Mouse (Mus musculus) MEL (cell line): ENCODE measurements around the gene 1810010D01Rik. TPM values are rescaled to one million over a fixed set of nuclear protein-coding genes. Genes with fewer than 3 reads are reported as not detected.

Source experiments
- DNase-seq: peaks from one replicate; pipeline ENCODE4 v3.0.0; 2011; ENCODE audit warnings: low read depth, low spot score
- H3K27ac ChIP-seq: 2 replicates; pipeline ENCODE4 v1.5.1; 2012; ENCODE audit warnings: low read depth, mild to moderate bottlenecking, control low read depth, low read length, moderate library complexity; ENCODE audit not compliant: control insufficient read depth
- H3K27me3 ChIP-seq, 2 experiments: fragments of 150-350 bp in 1 of 2; sonication (generic) in 1 of 2; 2 replicates each; pipeline ENCODE4 v1.6.1; 2012; ENCODE audit warnings: low read length in 2 of 2, mild to moderate bottlenecking in 2 of 2, improper control_type of control experiment in 1 of 2, moderate library complexity in 1 of 2; ENCODE audit not compliant: insufficient read depth in 2 of 2, control insufficient read depth in 1 of 2
- H3K36me3 ChIP-seq, 2 experiments: 2 replicates each; pipeline ENCODE4 v1.6.1; 2012 to 2014; ENCODE audit warnings: low read length in 2 of 2, improper control_type of control experiment in 1 of 2, inconsistent platforms in 1 of 2, mild to moderate bottlenecking in 1 of 2; ENCODE audit not compliant: insufficient read depth in 2 of 2, control insufficient read depth in 1 of 2
- H3K4me1 ChIP-seq, 2 experiments: fragments of 150-350 bp in 1 of 2; sonication (generic) in 1 of 2; 2 replicates each; pipeline ENCODE4 v1.6.1; 2012; ENCODE audit warnings: low read length in 2 of 2, improper control_type of control experiment in 1 of 2, mild to moderate bottlenecking in 1 of 2; ENCODE audit not compliant: insufficient read depth in 2 of 2, control insufficient read depth in 1 of 2
- H3K4me3 ChIP-seq, 2 experiments: fragments of 150-350 bp in 1 of 2; sonication (generic) in 1 of 2; 2 replicates each; pipeline ENCODE4 v1.5.1; 2012; ENCODE audit warnings: low read depth in 2 of 2, low read length in 2 of 2, mild to moderate bottlenecking in 2 of 2, moderate library complexity in 2 of 2, control low read depth in 1 of 2, improper control_type of control experiment in 1 of 2; ENCODE audit not compliant: control insufficient read depth in 1 of 2, insufficient read depth in 1 of 2
- H3K79me2 ChIP-seq: 2 replicates; pipeline ENCODE4 v1.6.1; 2012; ENCODE audit warnings: mild to moderate bottlenecking, low read length, moderate library complexity; ENCODE audit not compliant: control insufficient read depth, poor library complexity, insufficient read depth
- H3K9ac ChIP-seq: 2 replicates; pipeline ENCODE4 v1.6.1; 2012; ENCODE audit warnings: low read depth, mild to moderate bottlenecking, control low read depth, low read length, moderate library complexity; ENCODE audit not compliant: control insufficient read depth, poor library complexity, severe bottlenecking
- H3K9me3 ChIP-seq: fragments of 150-350 bp; sonication (generic); replicated peaks from 2 replicates; pipeline ENCODE4 v1.6.1; 2012; ENCODE audit warnings: mild to moderate bottlenecking, low read length, improper control_type of control experiment, moderate library complexity; ENCODE audit not compliant: insufficient read depth
- BHLHE40 ChIP-seq: IDR thresholded peaks from 2 replicates; pipeline ENCODE4 v1.6.1; 2012; ENCODE audit warnings: low read depth, mild to moderate bottlenecking, inconsistent platforms, low read length, improper control_type of control experiment, borderline replicate concordance
- CTCF ChIP-seq, 3 experiments: IDR thresholded peaks in 2 of 3; conservative IDR thresholded peaks in 1 of 3; 2 replicates each; pipeline ENCODE4 v1.5.1; 2011 to 2012; ENCODE audit warnings: low read length in 3 of 3, low read depth in 2 of 3, mild to moderate bottlenecking in 2 of 3, improper control_type of control experiment in 1 of 3, inconsistent platforms in 1 of 3, mixed read lengths in 1 of 3, moderate library complexity in 1 of 3; ENCODE audit not compliant: control insufficient read depth in 1 of 3, insufficient read depth in 1 of 3, poor library complexity in 1 of 3, severe bottlenecking in 1 of 3
- E2F4 ChIP-seq: IDR thresholded peaks from 2 replicates; pipeline ENCODE4 v1.6.1; 2011; ENCODE audit warnings: low read depth, low read length, improper control_type of control experiment, borderline replicate concordance
- ETS1 ChIP-seq: IDR thresholded peaks from 2 replicates; pipeline ENCODE4 v1.6.1; 2012; ENCODE audit warnings: low read depth, mild to moderate bottlenecking, inconsistent platforms, low read length, improper control_type of control experiment, moderate library complexity
- GATA1 ChIP-seq: IDR thresholded peaks from 2 replicates; pipeline ENCODE4 v1.6.1; 2011; ENCODE audit warnings: low read depth, low read length, improper control_type of control experiment
- HCFC1 ChIP-seq: IDR thresholded peaks from 2 replicates; pipeline ENCODE4 v1.6.1; 2012; ENCODE audit warnings: low read depth, mild to moderate bottlenecking, inconsistent platforms, low read length, improper control_type of control experiment, moderate library complexity
- MAFK ChIP-seq: IDR thresholded peaks from 2 replicates; pipeline ENCODE4 v1.6.1; 2011; ENCODE audit warnings: low read depth, mild to moderate bottlenecking, low read length, improper control_type of control experiment, borderline replicate concordance
- MXI1 ChIP-seq: IDR thresholded peaks from 2 replicates; pipeline ENCODE4 v1.6.1; 2011; ENCODE audit warnings: mild to moderate bottlenecking, low read depth, low read length, improper control_type of control experiment
- MYB ChIP-seq: IDR thresholded peaks from 2 replicates; pipeline ENCODE4 v1.6.1; 2011; ENCODE audit warnings: mild to moderate bottlenecking, low read depth, low read length, improper control_type of control experiment
- MYC ChIP-seq: IDR thresholded peaks from 2 replicates; pipeline ENCODE4 v1.6.1; 2011; ENCODE audit warnings: low read depth, mild to moderate bottlenecking, low read length, improper control_type of control experiment, moderate library complexity
- POLR2A ChIP-seq, 2 experiments: IDR thresholded peaks; 2 replicates each; pipeline ENCODE4 v1.6.1; 2011 to 2012; ENCODE audit warnings: low read length in 2 of 2, mild to moderate bottlenecking in 2 of 2, control low read depth in 1 of 2, improper control_type of control experiment in 1 of 2, low read depth in 1 of 2, moderate library complexity in 1 of 2; ENCODE audit not compliant: control insufficient read depth in 1 of 2, insufficient read depth in 1 of 2, poor library complexity in 1 of 2
- RAD21 ChIP-seq: IDR thresholded peaks from 2 replicates; pipeline ENCODE4 v1.6.1; 2011; ENCODE audit warnings: mild to moderate bottlenecking, low read depth, low read length, improper control_type of control experiment
- TAL1 ChIP-seq: IDR thresholded peaks from 2 replicates; pipeline ENCODE4 v1.6.1; 2012; ENCODE audit warnings: mild to moderate bottlenecking, inconsistent platforms, low read length, moderate library complexity, mixed read lengths
- TCF12 ChIP-seq: IDR thresholded peaks from 2 replicates; pipeline ENCODE4 v1.6.1; 2014; ENCODE audit warnings: low read depth, mild to moderate bottlenecking, inconsistent platforms, low read length, improper control_type of control experiment, moderate library complexity
- USF2 ChIP-seq, 2 experiments: IDR thresholded peaks; 2 replicates each; pipeline ENCODE4 v1.6.1; 2011 to 2012; ENCODE audit warnings: improper control_type of control experiment in 2 of 2, low read length in 2 of 2, borderline replicate concordance in 1 of 2, inconsistent platforms in 1 of 2, low read depth in 1 of 2, mild to moderate bottlenecking in 1 of 2; ENCODE audit not compliant: insufficient read depth in 1 of 2
- ZKSCAN1 ChIP-seq: IDR thresholded peaks from 2 replicates; pipeline ENCODE4 v1.6.1; 2012; ENCODE audit warnings: low read depth, mild to moderate bottlenecking, inconsistent platforms, low read length, improper control_type of control experiment, moderate library complexity
- ZMIZ1 ChIP-seq: IDR thresholded peaks from 2 replicates; pipeline ENCODE4 v1.6.1; 2012; ENCODE audit warnings: low read depth, mild to moderate bottlenecking, inconsistent platforms, low read length, improper control_type of control experiment, moderate library complexity
- polyA plus RNA-seq, 2 experiments: library from polyadenylated mRNA; stranded (reverse) in 1 of 2; unstranded in 1 of 2; fragments of >175 nt in 1 of 2; fragments of >200 nt in 1 of 2; gene quantifications; 2 replicates each; pipeline versions ENCODE4 v1.2.1 to v1.2.4; 2012; ENCODE audit warnings: low replicate concordance in 2 of 2, low read depth in 1 of 2; ENCODE audit not compliant: insufficient read length in 2 of 2, insufficient read depth in 1 of 2, missing spikeins in 1 of 2
- total RNA-seq: library from RNA; depleted of rRNA; stranded (reverse); fragments of 300-350 nt; gene quantifications from 2 replicates; pipeline ENCODE4 v1.2.3, GENCODE M21; 2012

The 1810010D01Rik gene
- total and polyA plus RNA-seq, 3 experiments, result not detected

- Histone ChIP-seq H3K27ac (no peak overlapping the region), H3K36me3 (no peaks in the 10 kb centered on the region)
Measured at GRCm38 (mm10) chr7:145190520-145190919, 17.4 kb downstream of the 1810010D01Rik start.

GRCm38 (mm10) chr7:145189342-145189741 lies 18.6 kb downstream of the 1810010D01Rik start:
- no peaks in the 10 kb centered on the region for H3K9me3 ChIP-seq
- no peak overlapping the region for H3K4me3 ChIP-seq
- no peaks in the 10 kb centered on the region for H3K79me2 ChIP-seq
- no peak for DNase-seq
- TF ChIP-seq GATA1, result no peak
- H3K36me3 ChIP-seq, result no peaks in the 10 kb centered on the region
- no peaks in the 10 kb centered on the region for H3K27me3 ChIP-seq
- no peak overlapping the region for H3K27ac ChIP-seq
- H3K9ac ChIP-seq, result no peak overlapping the region
- no peaks in the 10 kb centered on the region for H3K4me1 ChIP-seq

More at GRCm38 (mm10) chr7:145190520-145190919, 17.4 kb downstream of the 1810010D01Rik start:
- no peak overlapping the region for H3K9ac ChIP-seq
- H3K27me3 ChIP-seq, result no peaks in the 10 kb centered on the region
- DNase-seq, result no peak
- no peaks in the 10 kb centered on the region for H3K79me2 ChIP-seq
- H3K4me3 ChIP-seq, result no peak overlapping the region
- no peaks in the 10 kb centered on the region for H3K4me1 ChIP-seq
- TF ChIP-seq HCFC1 (no peak), ETS1 (no peak), TAL1 (no peak), POLR2A (IDR thresholded peaks at IDR 0.05; ENCODE audit: control insufficient read depth in 1 of 2, insufficient read depth in 1 of 2, low read depth in 1 of 2, low read length in 2 of 2, poor library complexity in 1 of 2) (no peak)
- no peaks in the 10 kb centered on the region for H3K9me3 ChIP-seq

GRCm38 (mm10) chr7:145187802-145188201 lies 20.1 kb downstream of the 1810010D01Rik start:
- Histone ChIP-seq H3K4me3 (no peak overlapping the region), H3K9ac (no peak overlapping the region), H3K27ac (no peak overlapping the region), H3K9me3 (no peaks in the 10 kb centered on the region), H3K36me3 (no peaks in the 10 kb centered on the region), H3K4me1 (no peaks in the 10 kb centered on the region), H3K27me3 (no peaks in the 10 kb centered on the region), H3K79me2 (no peaks in the 10 kb centered on the region)
- no peak for DNase-seq
- no peak for TF ChIP-seq USF2 (IDR thresholded peaks at IDR 0.05; ENCODE audit: borderline replicate concordance in 1 of 2, insufficient read depth in 1 of 2, low read depth in 1 of 2, low read length in 2 of 2)
- TF ChIP-seq CTCF (IDR thresholded peaks at IDR 0.05 in 2 of 3, conservative IDR thresholded peaks at IDR 0.05 in 1 of 3; ENCODE audit: control insufficient read depth in 1 of 3, insufficient read depth in 1 of 3, low read depth in 2 of 3, low read length in 3 of 3, poor library complexity in 1 of 3, severe bottlenecking in 1 of 3), result no peak
- TF ChIP-seq TCF12, result no peak
- no peak for TF ChIP-seq RAD21
- TF ChIP-seq ZMIZ1, result no peak
- TF ChIP-seq MYB, result no peak
- no peak for TF ChIP-seq ZKSCAN1
- no peak for TF ChIP-seq MXI1
- no peak for TF ChIP-seq MAFK
- TF ChIP-seq MYC, result no peak
- TF ChIP-seq BHLHE40, result no peak
- TF ChIP-seq E2F4, result no peak
- TF ChIP-seq ETS1, result no peak
- no peak for TF ChIP-seq GATA1
